Mouse (Mus musculus) forebrain, embryonic 11.5 days (tissue): ENCODE measurements at regions not wholly inside any gene's neighbourhood (a gene's known extent, or its start where the extent isn't known, plus 50 kb on each side); places are given as distances from the start of the nearest gene placed in this dataset.

Experiments used
- ATAC-seq: fragments of 200-750 bp; cut with Nextera tagmentation; replicated peaks from 2 replicates; pipeline ENCODE4 v1.8.0; 2017; ENCODE audit warnings: moderate TSS enrichment; ENCODE audit not compliant: low FRiP score
- DNase-seq: peaks from one replicate; pipeline ENCODE4 v3.0.0-alpha.2; 2017; ENCODE audit warnings: low spot score
- H3K27ac ChIP-seq: fragments of 300-500 bp; sonication (generic); 2 replicates; pipeline ENCODE4 v1.5.1; 2014; ENCODE audit warnings: low read depth, low read length
- H3K27me3 ChIP-seq: fragments of 300-500 bp; sonication (generic); 2 replicates; pipeline ENCODE4 v1.6.1; 2014; ENCODE audit warnings: mild to moderate bottlenecking, low read length, mixed read lengths; ENCODE audit not compliant: control insufficient read depth, insufficient read depth
- H3K36me3 ChIP-seq: fragments of 300-500 bp; sonication (generic); 2 replicates; pipeline ENCODE4 v1.6.1; 2014; ENCODE audit warnings: mild to moderate bottlenecking, low read length, moderate library complexity, mixed read lengths; ENCODE audit not compliant: control insufficient read depth, insufficient read depth
- H3K4me1 ChIP-seq: fragments of 300-500 bp; sonication (generic); replicated peaks from 2 replicates; pipeline ENCODE4 v1.6.1; 2014; ENCODE audit warnings: low read length, mixed read lengths; ENCODE audit not compliant: control insufficient read depth, insufficient read depth
- H3K4me2 ChIP-seq: fragments of 300-500 bp; sonication (generic); 2 replicates; pipeline ENCODE4 v1.6.1; 2014; ENCODE audit warnings: low read depth, mild to moderate bottlenecking, low read length, moderate library complexity, mixed read lengths; ENCODE audit not compliant: severe bottlenecking
- H3K4me3 ChIP-seq: fragments of 300-500 bp; sonication (generic); 2 replicates; pipeline ENCODE4 v1.5.1; 2014; ENCODE audit warnings: low read depth, low read length
- H3K9ac ChIP-seq: fragments of 300-500 bp; sonication (generic); 2 replicates; pipeline ENCODE4 v1.6.1; 2014; ENCODE audit warnings: low read length
- H3K9me3 ChIP-seq: fragments of 300-500 bp; sonication (generic); 2 replicates; pipeline ENCODE4 v1.6.1; 2016; ENCODE audit warnings: low read length, mixed read lengths; ENCODE audit not compliant: control insufficient read depth
- WGBS: fragments of 180-500 bp; shearing (Covaris S2); extraction: QIAGEN DNeasy Blood & Tissue Kit; methylation state at CpG from one replicate; pipeline ENCODE4 v1.1.7; 2014; 5-methylcytosine and 5-hydroxymethylcytosine counted together

- Histone ChIP-seq H3K9ac (no peak overlapping the region), H3K4me2 (no peak overlapping the region), H3K9me3 (no peaks in the 10 kb centered on the region), H3K27me3 (no peaks in the 10 kb centered on the region), H3K4me3 (no peak overlapping the region), H3K36me3 (no peaks in the 10 kb centered on the region), H3K4me1 (no peaks in the 10 kb centered on the region), H3K27ac (no peak overlapping the region)
- DNase-seq (no peak), ATAC-seq (no peak)
Measured at GRCm38 (mm10) chr4:55781329-55781847, 249.1 kb upstream of the Klf4 start.

GRCm38 (mm10) chr4:55779581-55779980 lies 247.3 kb upstream of the Klf4 start:
- Histone ChIP-seq H3K9ac (no peak overlapping the region), H3K27ac (no peak overlapping the region), H3K4me2 (no peak overlapping the region), H3K4me1 (no peaks in the 10 kb centered on the region), H3K27me3 (no peaks in the 10 kb centered on the region), H3K36me3 (no peaks in the 10 kb centered on the region), H3K4me3 (no peak overlapping the region), H3K9me3 (no peaks in the 10 kb centered on the region)
- ATAC-seq (no peak), DNase-seq (no peak)
- 77% methylated on average over 4 of the region's 4 CpGs for WGBS

GRCm38 (mm10) chr4:55775858-55776257 lies 243.6 kb upstream of the Klf4 start:
- no peak overlapping the region for H3K9ac ChIP-seq
- DNase-seq (no peak), ATAC-seq (no peak)
- no peaks in the 10 kb centered on the region for H3K36me3 ChIP-seq
- H3K4me3 ChIP-seq = no peak overlapping the region
- no peak overlapping the region for H3K4me2 ChIP-seq
- WGBS = 82% methylated on average over 7 of the region's 7 CpGs
- H3K4me1 ChIP-seq = no peaks in the 10 kb centered on the region
- H3K27me3 ChIP-seq = no peaks in the 10 kb centered on the region
- H3K9me3 ChIP-seq = no peaks in the 10 kb centered on the region
- no peak overlapping the region for H3K27ac ChIP-seq

- no peaks in the 10 kb centered on the region for H3K4me1 ChIP-seq
- no peak overlapping the region for H3K4me3 ChIP-seq
- no peak overlapping the region for H3K9ac ChIP-seq
- H3K4me2 ChIP-seq = no peak overlapping the region
- H3K27ac ChIP-seq = no peak overlapping the region
- no peaks in the 10 kb centered on the region for H3K9me3 ChIP-seq
- no peaks in the 10 kb centered on the region for H3K36me3 ChIP-seq
- ATAC-seq (no peak), DNase-seq (no peak)
- 91% methylated on average over 4 of the region's 4 CpGs for WGBS
- H3K27me3 ChIP-seq = no peaks in the 10 kb centered on the region
Measured at GRCm38 (mm10) chr4:55774571-55774970, 242.3 kb upstream of the Klf4 start.

GRCm38 (mm10) chr4:55769656-55770055 lies 237.4 kb upstream of the Klf4 start:
- H3K4me3 ChIP-seq = no peak overlapping the region
- H3K27ac ChIP-seq = no peak overlapping the region
- no peaks in the 10 kb centered on the region for H3K9me3 ChIP-seq
- no peak overlapping the region for H3K9ac ChIP-seq
- no peak for ATAC-seq
- 91% methylated on average over 3 of the region's 3 CpGs for WGBS
- H3K4me1 ChIP-seq = no peaks in the 10 kb centered on the region
- no peaks in the 10 kb centered on the region for H3K36me3 ChIP-seq
- H3K27me3 ChIP-seq = no peaks in the 10 kb centered on the region
- no peak for DNase-seq
- H3K4me2 ChIP-seq = no peak overlapping the region

GRCm38 (mm10) chr4:55768325-55768724 lies 236.1 kb upstream of the Klf4 start:
- ATAC-seq = no peak
- no peak for DNase-seq
- Histone ChIP-seq H3K27me3 (no peaks in the 10 kb centered on the region), H3K9me3 (no peaks in the 10 kb centered on the region), H3K4me3 (no peak overlapping the region), H3K36me3 (no peaks in the 10 kb centered on the region), H3K4me1 (no peaks in the 10 kb centered on the region), H3K4me2 (no peak overlapping the region), H3K9ac (no peak overlapping the region), H3K27ac (no peak overlapping the region)
- WGBS = 92% methylated on average over 6 of the region's 6 CpGs

- Histone ChIP-seq H3K4me2 (no peak overlapping the region), H3K27me3 (no peaks in the 10 kb centered on the region), H3K4me3 (no peak overlapping the region), H3K9ac (no peak overlapping the region), H3K9me3 (no peaks in the 10 kb centered on the region), H3K36me3 (no peaks in the 10 kb centered on the region), H3K4me1 (no peaks in the 10 kb centered on the region), H3K27ac (no peak overlapping the region)
- DNase-seq (no peak), ATAC-seq (no peak)
- 90% methylated on average over 4 of the region's 4 CpGs for WGBS
Measured at GRCm38 (mm10) chr4:55767133-55767532, 234.9 kb upstream of the Klf4 start.

- 94% methylated on average over 2 of the region's 2 CpGs for WGBS
- Histone ChIP-seq H3K9me3 (no peaks in the 10 kb centered on the region), H3K27ac (no peak overlapping the region), H3K4me2 (no peak overlapping the region), H3K9ac (no peak overlapping the region), H3K4me1 (no peaks in the 10 kb centered on the region), H3K36me3 (no peaks in the 10 kb centered on the region), H3K27me3 (no peaks in the 10 kb centered on the region), H3K4me3 (no peak overlapping the region)
- ATAC-seq (no peak), DNase-seq (no peak)
Measured at GRCm38 (mm10) chr4:55765780-55766179, 233.5 kb upstream of the Klf4 start.

- no peak for ATAC-seq
- Histone ChIP-seq H3K9me3 (no peaks in the 10 kb centered on the region), H3K4me2 (no peak overlapping the region), H3K9ac (no peak overlapping the region), H3K27me3 (no peaks in the 10 kb centered on the region), H3K4me3 (no peak overlapping the region), H3K27ac (no peak overlapping the region), H3K36me3 (no peaks in the 10 kb centered on the region), H3K4me1 (no peaks in the 10 kb centered on the region)
- WGBS = 85% methylated on average over 6 of the region's 6 CpGs
- no peak for DNase-seq
Measured at GRCm38 (mm10) chr4:55763112-55763511, 230.8 kb upstream of the Klf4 start.
